Mouse (Mus musculus) hindbrain, embryonic 10.5 days (tissue): Measurements from ENCODE around the gene Tmprss3. TPM values are rescaled to one million over a fixed set of nuclear protein-coding genes. Genes with fewer than 3 reads are reported as not detected.
A peak's percentile ranks its signal among the peaks of the same experiment; 100 is the strongest.

Experiments
- DNase-seq: peaks from one replicate; pipeline ENCODE4 v3.0.0-alpha.2; 2017; ENCODE audit warnings: low spot score
- H3K27ac ChIP-seq: fragments of 300-500 bp; sonication (generic); 2 replicates; pipeline ENCODE4 v1.5.1; 2016; ENCODE audit warnings: mild to moderate bottlenecking, moderate library complexity
- H3K27me3 ChIP-seq: fragments of 300-500 bp; sonication (generic); 2 replicates; pipeline ENCODE4 v1.6.1; 2016; ENCODE audit warnings: mild to moderate bottlenecking; ENCODE audit not compliant: poor library complexity, insufficient read depth, severe bottlenecking
- H3K36me3 ChIP-seq: fragments of 300-500 bp; sonication (generic); 2 replicates; pipeline ENCODE4 v1.6.1; 2016; ENCODE audit warnings: mild to moderate bottlenecking, moderate library complexity
- H3K4me1 ChIP-seq: fragments of 300-500 bp; sonication (generic); replicated peaks from 2 replicates; pipeline ENCODE4 v1.6.1; 2016; ENCODE audit warnings: mild to moderate bottlenecking
- H3K4me3 ChIP-seq: fragments of 300-500 bp; sonication (generic); 2 replicates; pipeline ENCODE4 v1.5.1; 2016; ENCODE audit warnings: mild to moderate bottlenecking, moderate library complexity
- H3K9me3 ChIP-seq: fragments of 300-500 bp; sonication (generic); 2 replicates; pipeline ENCODE4 v1.6.1; 2016; ENCODE audit warnings: mild to moderate bottlenecking, moderate library complexity
- WGBS: fragments of 180-500 bp; shearing (Covaris S2); methylation state at CpG from one replicate; pipeline ENCODE4 v1.1.7; 2016; 5-methylcytosine and 5-hydroxymethylcytosine counted together
- polyA plus RNA-seq: library from polyadenylated mRNA; unstranded; fragments of >200 nt; fragmentation: Nextera tagmentation; extraction: Ambion mirVana; gene quantifications from 2 replicates; pipeline ENCODE4 v1.2.1, GENCODE M21; 2016

The Tmprss3 gene
- polyA plus RNA-seq, 1 experiment from 2014 or later: not detected

DNA sequence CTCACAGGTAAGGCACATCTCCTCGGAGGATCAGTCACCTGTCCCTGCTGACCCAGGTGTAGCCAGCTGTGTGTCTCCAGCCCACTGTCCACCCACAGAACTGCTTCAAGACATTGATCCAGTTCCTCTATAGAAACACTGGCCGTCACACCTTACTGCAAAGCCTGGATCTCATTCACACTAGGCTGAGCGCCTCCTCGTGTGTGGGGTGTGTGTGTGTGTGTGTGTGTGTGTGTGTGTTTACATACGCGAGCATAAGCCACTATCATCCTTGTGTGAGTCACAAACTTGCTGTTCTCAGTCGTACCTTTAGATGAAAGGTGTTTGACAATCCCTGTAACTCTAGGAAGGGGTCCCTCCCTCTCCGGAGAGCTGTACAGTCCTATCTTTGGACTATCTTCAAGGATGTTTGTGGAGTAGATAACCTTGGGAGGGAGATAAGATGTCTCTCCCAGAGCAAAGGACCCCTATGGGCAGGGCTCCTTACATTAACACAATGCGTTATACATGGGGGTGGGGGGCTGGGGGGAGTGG lies 45.7 kb downstream of the Tmprss3 start:
- no peak for DNase-seq
- Histone ChIP-seq H3K27ac (no peak overlapping the region), H3K4me1 (peaks cover 7% of the 10 kb centered on the region), H3K36me3 (no peaks in the 10 kb centered on the region), H3K4me3 (no peak overlapping the region), H3K9me3 (0 out of 2 replicates have a peak, but pooled peaks cover 6% of the 10 kb centered on the region), H3K27me3 (no peaks in the 10 kb centered on the region)
- WGBS: 91% methylated on average over 9 of the region's 9 CpGs

DNA sequence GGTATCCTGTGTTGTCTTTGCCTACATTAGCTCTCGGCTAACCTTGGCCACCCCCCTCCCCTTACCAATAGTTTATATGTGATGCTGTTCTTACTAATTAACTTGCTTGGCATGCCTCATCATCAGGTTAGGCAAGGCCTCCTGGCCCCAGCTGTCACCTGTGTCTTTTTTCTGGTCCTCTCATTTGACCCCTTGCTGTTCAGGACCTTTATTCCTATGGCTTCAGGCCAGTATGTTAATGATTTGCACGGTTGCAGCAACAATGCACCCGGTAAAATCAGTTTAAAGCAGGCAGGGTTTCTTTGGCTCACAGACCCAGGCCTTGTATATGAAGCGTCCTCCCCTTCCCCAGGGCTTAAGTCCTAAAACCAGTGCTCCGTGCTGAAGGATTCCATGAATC lies 46.3 kb downstream of the Tmprss3 start:
- no peak overlapping the region for H3K4me3 ChIP-seq
- 60% methylated on average over 5 of the region's 5 CpGs for WGBS
- H3K9me3 ChIP-seq: 0 out of 2 replicates have a peak, but pooled peaks cover 6% of the 10 kb centered on the region
- H3K27ac ChIP-seq: no peak overlapping the region
- no peaks in the 10 kb centered on the region for H3K36me3 ChIP-seq
- H3K27me3 ChIP-seq: no peaks in the 10 kb centered on the region
- H3K4me1 ChIP-seq: peaks cover 7% of the 10 kb centered on the region
- DNase-seq: no peak

DNA sequence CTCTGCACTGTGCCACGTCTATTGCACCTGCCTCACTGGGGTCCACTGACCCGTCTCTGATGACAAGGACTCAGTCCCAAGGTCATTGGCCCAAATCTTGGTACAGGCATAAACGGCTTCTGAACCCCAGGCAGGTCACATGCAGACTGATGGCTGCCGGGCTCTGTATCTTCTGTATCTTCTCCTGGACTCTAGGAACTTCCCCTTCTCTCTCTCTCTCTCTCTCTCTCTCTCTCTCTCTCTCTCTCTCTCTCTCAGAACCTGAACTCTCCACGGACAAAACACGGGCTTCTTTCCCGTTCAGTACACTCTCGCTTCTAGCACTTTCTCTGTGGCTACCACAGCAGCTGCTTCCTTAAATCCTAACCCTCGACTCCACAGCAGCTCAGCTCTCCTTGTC lies 52.8 kb downstream of the Tmprss3 start:
- Histone ChIP-seq H3K27me3 (no peaks in the 10 kb centered on the region), H3K36me3 (no peaks in the 10 kb centered on the region), H3K27ac (no peak overlapping the region), H3K9me3 (0 out of 2 replicates have a peak, but pooled peaks cover 13% of the 10 kb centered on the region), H3K4me1 (no peaks in the 10 kb centered on the region), H3K4me3 (no peak overlapping the region)
- DNase-seq: no peak
- WGBS: 87% methylated on average over 9 of the region's 9 CpGs

DNA sequence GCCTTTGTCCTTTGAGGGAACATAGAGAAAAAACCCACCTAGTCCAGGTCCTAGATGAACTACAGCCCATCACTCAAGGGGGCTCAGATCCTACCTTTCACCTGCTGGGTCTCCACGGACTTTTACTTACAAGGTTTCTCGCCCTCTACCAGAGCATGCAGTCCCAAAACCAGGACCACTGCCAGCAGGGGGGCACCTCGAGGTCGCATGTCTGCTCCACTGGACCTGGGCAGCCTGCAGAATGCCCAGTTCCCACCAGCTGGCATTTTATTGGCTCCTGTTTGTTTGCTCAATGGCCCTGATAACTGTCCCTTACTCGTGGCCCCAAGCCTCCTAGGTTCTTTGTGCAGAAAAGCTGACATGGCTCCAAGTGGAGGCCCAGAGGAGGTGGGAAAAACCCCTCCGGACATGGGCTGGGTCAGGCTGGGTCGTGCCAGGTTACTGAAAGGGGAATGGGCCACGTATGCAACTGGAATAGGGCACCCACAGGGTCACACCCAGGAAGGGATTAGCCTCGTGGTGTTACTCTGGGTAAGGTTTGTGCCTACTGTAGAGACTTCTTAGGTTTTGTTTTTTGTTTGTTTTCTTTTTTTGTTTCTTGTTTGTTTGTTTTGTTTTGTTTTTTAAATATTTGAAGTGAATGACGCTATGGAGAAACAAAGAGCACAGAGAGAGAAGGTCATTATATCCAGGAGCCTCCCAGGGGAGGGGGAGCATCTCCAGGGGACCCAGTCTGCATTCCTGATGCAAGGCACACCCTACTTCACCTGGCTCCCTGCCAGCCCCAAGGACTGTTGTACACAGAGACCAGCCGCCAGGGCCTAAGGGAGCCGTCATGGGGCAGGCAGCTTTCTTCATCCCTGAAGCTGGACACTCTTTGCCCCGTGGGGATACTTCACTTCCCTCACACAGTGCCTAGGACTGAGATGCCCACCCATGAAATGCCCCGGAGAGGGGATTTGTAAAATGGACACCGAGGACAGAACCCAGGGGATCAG lies 54.4 kb downstream of the Tmprss3 start, which contains the start of gene Tff2:
TSS of gene Tff2 (minus strand) at position 243 of the 998 bp plus-strand sequence.
- Histone ChIP-seq H3K27ac (no peak within 1 kb of the TSS), H3K4me3 (no peak within 1 kb of the TSS), H3K9me3 (0 out of 2 replicates have a peak, but pooled peaks cover 11% of the 10 kb centered on the region), H3K27me3 (no peaks in the 10 kb centered on the region), H3K4me1 (no peaks in the 10 kb centered on the region; the same call in 1 of the 2 replicates), H3K36me3 (no peaks in the 10 kb centered on the region)
- 73% methylated on average over 15 of the region's 15 CpGs for WGBS
- no peak for DNase-seq

DNA sequence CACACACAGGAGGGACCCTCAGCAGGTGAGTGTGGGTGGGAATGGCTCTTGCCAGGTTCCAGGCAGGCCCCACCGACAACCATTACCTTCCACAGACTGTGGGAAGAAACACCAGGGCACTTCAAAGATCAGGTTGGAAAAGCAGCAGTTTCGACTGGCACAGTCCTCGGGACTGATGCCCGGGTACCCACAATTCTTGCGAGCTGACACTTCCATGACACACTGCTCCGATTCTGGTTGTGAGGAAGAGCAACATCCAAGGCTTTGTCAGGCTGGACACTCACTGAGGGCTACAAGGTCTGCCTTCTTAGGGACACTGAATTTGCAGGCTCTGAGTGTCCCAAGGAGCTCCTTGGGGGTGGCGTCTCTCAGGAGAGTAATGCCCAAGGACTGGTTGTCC lies 56.7 kb downstream of the Tmprss3 start:
- Histone ChIP-seq H3K27me3 (no peaks in the 10 kb centered on the region), H3K27ac (no peak overlapping the region), H3K4me1 (no peaks in the 10 kb centered on the region; the same call in 1 of the 2 replicates), H3K9me3 (0 out of 2 replicates have a peak, but pooled peaks cover 7% of the 10 kb centered on the region), H3K4me3 (no peak overlapping the region), H3K36me3 (no peaks in the 10 kb centered on the region)
- 89% methylated on average over 7 of the region's 7 CpGs for WGBS
- DNase-seq: no peak

DNA sequence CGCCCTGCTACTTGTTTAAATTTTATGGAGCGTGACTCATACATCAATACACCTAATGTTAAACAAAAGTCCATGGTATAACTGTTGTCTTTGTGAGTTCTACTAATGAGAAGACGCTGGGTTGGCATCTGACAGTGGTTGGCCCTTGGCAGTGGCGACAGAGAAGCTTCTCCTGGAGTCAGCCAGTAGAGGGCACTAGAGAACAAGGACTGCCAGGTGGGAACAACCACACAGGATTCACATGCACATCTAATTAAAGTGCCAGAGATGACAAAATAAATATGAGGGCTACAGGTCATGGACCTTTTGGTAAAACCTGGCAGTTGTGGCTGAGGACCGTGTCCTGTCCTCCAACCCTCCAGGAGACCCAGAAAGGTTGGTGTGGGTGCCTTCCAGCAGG lies 60.4 kb downstream of the Tmprss3 start:
- WGBS: 24% methylated on average over 5 of the region's 5 CpGs
- Histone ChIP-seq H3K9me3 (no peaks in the 10 kb centered on the region), H3K36me3 (no peaks in the 10 kb centered on the region), H3K27ac (no peak overlapping the region), H3K4me3 (no peak overlapping the region), H3K4me1 (no peaks in the 10 kb centered on the region; the same call in 1 of the 2 replicates), H3K27me3 (no peaks in the 10 kb centered on the region)
- DNase-seq: peak; percentile 54

DNA sequence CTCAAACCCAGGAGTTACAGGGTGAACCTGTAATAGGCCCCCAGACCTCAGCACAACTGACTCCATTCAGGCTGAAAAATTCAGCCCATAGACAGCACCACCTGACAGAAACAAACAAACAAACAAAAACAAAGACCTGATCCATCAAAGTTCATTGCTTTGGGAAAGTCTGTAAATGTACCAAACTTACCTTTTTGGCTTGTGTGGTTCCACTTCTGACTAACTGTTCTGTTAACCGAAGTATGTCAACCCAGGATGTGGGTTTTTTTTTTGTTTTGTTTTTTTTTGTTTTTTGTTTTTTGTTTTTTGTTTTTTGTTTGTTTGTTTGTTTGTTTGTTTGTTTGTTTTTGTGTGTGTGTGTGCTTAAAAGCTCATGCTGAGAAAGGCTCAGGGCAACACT lies 62.0 kb downstream of the Tmprss3 start:
- Histone ChIP-seq H3K27ac (no peak overlapping the region), H3K9me3 (no peaks in the 10 kb centered on the region), H3K4me3 (no peak overlapping the region), H3K36me3 (no peaks in the 10 kb centered on the region), H3K4me1 (no peaks in the 10 kb centered on the region; the same call in 1 of the 2 replicates), H3K27me3 (no peaks in the 10 kb centered on the region)
- WGBS: 79% methylated on average over 1 of the region's 1 CpGs
- DNase-seq: no peak

DNA sequence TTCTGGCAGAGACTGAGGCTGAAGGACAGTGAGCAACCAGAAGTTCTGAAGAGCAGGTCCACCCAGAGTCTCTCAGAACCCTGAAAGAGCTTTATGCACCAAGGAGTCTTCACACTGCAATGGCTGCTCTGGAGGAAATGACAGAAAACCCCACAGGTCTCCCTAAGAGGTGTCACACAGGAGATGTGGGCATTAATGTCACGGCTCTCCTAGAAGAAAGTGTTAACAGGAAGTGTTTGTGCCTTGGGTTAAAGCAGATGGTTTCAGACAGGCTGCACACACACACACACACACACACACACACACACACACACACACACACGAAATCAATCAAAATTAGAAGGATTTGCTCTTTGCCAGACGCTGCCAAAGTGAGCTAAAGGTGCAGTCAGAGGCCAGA lies 62.5 kb downstream of the Tmprss3 start:
- H3K27me3 ChIP-seq: no peaks in the 10 kb centered on the region
- H3K27ac ChIP-seq: no peak overlapping the region
- DNase-seq: no peak
- H3K9me3 ChIP-seq: no peaks in the 10 kb centered on the region
- no peaks in the 10 kb centered on the region for H3K36me3 ChIP-seq
- H3K4me1 ChIP-seq: no peaks in the 10 kb centered on the region; the same call in 1 of the 2 replicates
- WGBS: 62% methylated on average over 3 of the region's 3 CpGs
- H3K4me3 ChIP-seq: no peak overlapping the region

DNA sequence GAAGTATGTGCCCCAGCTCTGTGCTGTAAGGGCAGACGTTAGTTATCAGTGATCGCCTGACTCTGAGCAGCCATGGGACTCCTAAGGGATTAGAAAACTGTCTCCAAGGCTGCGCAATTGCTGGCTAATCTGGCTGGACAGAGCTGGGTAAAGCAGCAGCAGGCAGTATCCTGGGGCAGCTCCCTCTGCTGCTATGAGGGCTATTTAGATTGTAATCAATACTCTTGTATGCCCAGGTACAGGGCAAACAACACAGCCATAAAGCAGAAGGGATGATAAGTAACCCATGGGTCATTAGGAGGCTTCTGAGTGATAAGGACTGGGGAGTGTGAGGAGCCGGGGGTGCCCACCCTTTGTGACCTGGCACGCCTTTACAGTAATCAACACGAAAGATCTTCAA lies 63.9 kb downstream of the Tmprss3 start:
- no peak for DNase-seq

DNA sequence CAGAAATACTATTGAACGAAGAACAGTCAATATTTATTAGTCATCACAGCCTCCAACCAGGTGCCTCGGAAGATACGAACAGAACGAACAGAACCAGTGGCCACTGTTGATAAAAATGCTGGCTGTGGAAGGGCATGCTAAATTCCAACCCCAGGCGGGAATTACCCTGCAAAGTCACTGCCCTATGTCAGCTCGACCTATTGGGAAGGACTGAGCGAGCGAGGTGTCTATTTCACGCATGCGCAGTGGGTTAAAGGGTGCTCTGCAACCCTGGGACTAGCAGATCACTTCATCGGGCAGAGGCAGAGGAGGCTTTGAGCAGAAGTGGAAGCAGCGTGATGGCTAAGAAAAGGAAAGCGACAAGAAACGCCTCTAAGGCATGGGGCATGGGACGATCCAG lies 65.0 kb downstream of the Tmprss3 start:
- Histone ChIP-seq H3K4me1 (peaks cover 8% of the 10 kb centered on the region), H3K4me3 (no peak overlapping the region), H3K27ac (no peak overlapping the region), H3K9me3 (no peaks in the 10 kb centered on the region), H3K27me3 (no peaks in the 10 kb centered on the region), H3K36me3 (no peaks in the 10 kb centered on the region)
- 81% methylated on average over 15 of the region's 15 CpGs for WGBS
- no peak for DNase-seq

More for the DNA sequence above, 63.9 kb downstream of the Tmprss3 start:
- no peaks in the 10 kb centered on the region for H3K4me1 ChIP-seq
- no peak overlapping the region for H3K27ac ChIP-seq
- H3K27me3 ChIP-seq: no peaks in the 10 kb centered on the region
- H3K4me3 ChIP-seq: no peak overlapping the region
- H3K36me3 ChIP-seq: no peaks in the 10 kb centered on the region
- 80% methylated on average over 6 of the region's 6 CpGs for WGBS
- H3K9me3 ChIP-seq: no peaks in the 10 kb centered on the region

DNA sequence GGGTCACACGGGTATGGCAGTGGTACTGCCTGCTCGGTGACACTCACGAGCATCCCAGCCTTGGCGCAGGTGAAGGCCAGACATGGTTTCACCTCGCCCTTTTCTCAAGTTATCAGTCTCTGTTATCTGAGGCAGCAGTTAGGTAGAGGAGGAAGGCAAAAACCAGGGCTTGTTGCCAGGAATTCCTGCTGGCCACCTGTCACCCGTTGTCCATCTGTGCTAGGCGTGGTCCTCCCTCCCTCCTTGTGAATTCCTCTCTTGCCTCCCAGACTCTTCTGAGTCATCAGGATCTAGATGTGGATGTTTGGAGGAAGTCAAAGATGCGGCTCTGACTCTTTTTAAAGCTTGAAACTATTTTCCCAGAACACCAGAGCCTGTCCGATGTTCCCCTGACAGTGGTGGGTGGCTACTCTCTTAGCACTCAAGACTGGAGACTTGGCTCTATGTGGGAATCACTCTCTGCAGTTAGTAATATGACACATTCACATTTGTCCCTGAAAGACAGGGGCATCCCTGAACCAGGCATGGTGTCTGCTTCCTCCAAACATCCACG lies 67.4 kb downstream of the Tmprss3 start:
- peaks cover 9% of the 10 kb centered on the region for H3K4me1 ChIP-seq
- DNase-seq: no peak
- no peak overlapping the region for H3K4me3 ChIP-seq
- no peak overlapping the region for H3K27ac ChIP-seq
- H3K27me3 ChIP-seq: no peaks in the 10 kb centered on the region
- 89% methylated on average over 10 of the region's 10 CpGs for WGBS
- H3K9me3 ChIP-seq: no peaks in the 10 kb centered on the region
- H3K36me3 ChIP-seq: no peaks in the 10 kb centered on the region

DNA sequence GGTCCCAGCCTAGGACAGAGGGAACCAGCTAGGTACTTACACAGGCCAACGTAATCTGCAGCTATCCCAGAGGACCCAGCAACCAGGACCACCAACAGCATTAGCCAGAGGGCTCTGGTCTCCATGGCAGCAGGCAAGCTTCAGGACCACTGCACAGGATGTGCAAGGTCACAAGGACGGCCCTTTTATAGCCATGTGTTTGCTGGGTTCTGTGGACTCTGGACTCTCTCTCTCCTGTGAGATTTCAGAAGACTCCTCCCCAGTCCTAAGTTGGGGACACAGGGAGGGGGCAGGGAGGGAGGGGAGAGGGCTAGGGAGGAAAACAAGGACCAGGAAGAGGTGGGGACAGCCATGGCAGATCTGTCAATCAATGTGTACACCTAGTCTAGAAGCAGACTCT lies 69.3 kb downstream of the Tmprss3 start, which contains the start of gene Tff3:
TSS of gene Tff3 (minus strand) at position 195 of the 400 bp plus-strand sequence.
- no peaks in the 10 kb centered on the region for H3K27me3 ChIP-seq
- H3K36me3 ChIP-seq: no peaks in the 10 kb centered on the region
- H3K4me1 ChIP-seq: peaks cover 22% of the 10 kb centered on the region
- H3K4me3 ChIP-seq: no peak within 1 kb of the TSS
- no peaks in the 10 kb centered on the region for H3K9me3 ChIP-seq
- no peak within 1 kb of the TSS for H3K27ac ChIP-seq
- WGBS: 27% methylated on average over 2 of the region's 2 CpGs
- DNase-seq: peak; percentile 25
